Mouse (Mus musculus) MEL (cell line): Measurements from ENCODE around the gene Ccdc86. TPM values are rescaled to one million over a fixed set of nuclear protein-coding genes. Genes with fewer than 3 reads are reported as not detected.

Experiments
- DNase-seq: peaks from one replicate; pipeline ENCODE4 v3.0.0; 2011; ENCODE audit warnings: low read depth, low spot score
- H3K27ac ChIP-seq: 2 replicates; pipeline ENCODE4 v1.5.1; 2012; ENCODE audit warnings: low read depth, mild to moderate bottlenecking, control low read depth, low read length, moderate library complexity; ENCODE audit not compliant: control insufficient read depth
- H3K27me3 ChIP-seq, 2 experiments: fragments of 150-350 bp in 1 of 2; sonication (generic) in 1 of 2; 2 replicates each; pipeline ENCODE4 v1.6.1; 2012; ENCODE audit warnings: low read length in 2 of 2, mild to moderate bottlenecking in 2 of 2, improper control_type of control experiment in 1 of 2, moderate library complexity in 1 of 2; ENCODE audit not compliant: insufficient read depth in 2 of 2, control insufficient read depth in 1 of 2
- H3K36me3 ChIP-seq, 2 experiments: 2 replicates each; pipeline ENCODE4 v1.6.1; 2012 to 2014; ENCODE audit warnings: low read length in 2 of 2, improper control_type of control experiment in 1 of 2, inconsistent platforms in 1 of 2, mild to moderate bottlenecking in 1 of 2; ENCODE audit not compliant: insufficient read depth in 2 of 2, control insufficient read depth in 1 of 2
- H3K4me1 ChIP-seq, 2 experiments: fragments of 150-350 bp in 1 of 2; sonication (generic) in 1 of 2; 2 replicates each; pipeline ENCODE4 v1.6.1; 2012; ENCODE audit warnings: low read length in 2 of 2, improper control_type of control experiment in 1 of 2, mild to moderate bottlenecking in 1 of 2; ENCODE audit not compliant: insufficient read depth in 2 of 2, control insufficient read depth in 1 of 2
- H3K4me3 ChIP-seq, 2 experiments: fragments of 150-350 bp in 1 of 2; sonication (generic) in 1 of 2; 2 replicates each; pipeline ENCODE4 v1.5.1; 2012; ENCODE audit warnings: low read depth in 2 of 2, low read length in 2 of 2, mild to moderate bottlenecking in 2 of 2, moderate library complexity in 2 of 2, control low read depth in 1 of 2, improper control_type of control experiment in 1 of 2; ENCODE audit not compliant: control insufficient read depth in 1 of 2, insufficient read depth in 1 of 2
- H3K79me2 ChIP-seq: 2 replicates; pipeline ENCODE4 v1.6.1; 2012; ENCODE audit warnings: mild to moderate bottlenecking, low read length, moderate library complexity; ENCODE audit not compliant: control insufficient read depth, poor library complexity, insufficient read depth
- H3K9ac ChIP-seq: 2 replicates; pipeline ENCODE4 v1.6.1; 2012; ENCODE audit warnings: low read depth, mild to moderate bottlenecking, control low read depth, low read length, moderate library complexity; ENCODE audit not compliant: control insufficient read depth, poor library complexity, severe bottlenecking
- H3K9me3 ChIP-seq: fragments of 150-350 bp; sonication (generic); replicated peaks from 2 replicates; pipeline ENCODE4 v1.6.1; 2012; ENCODE audit warnings: mild to moderate bottlenecking, low read length, improper control_type of control experiment, moderate library complexity; ENCODE audit not compliant: insufficient read depth
- BHLHE40 ChIP-seq: IDR thresholded peaks from 2 replicates; pipeline ENCODE4 v1.6.1; 2012; ENCODE audit warnings: low read depth, mild to moderate bottlenecking, inconsistent platforms, low read length, improper control_type of control experiment, borderline replicate concordance
- E2F4 ChIP-seq: IDR thresholded peaks from 2 replicates; pipeline ENCODE4 v1.6.1; 2011; ENCODE audit warnings: low read depth, low read length, improper control_type of control experiment, borderline replicate concordance
- ELF1 ChIP-seq: IDR thresholded peaks from 2 replicates; pipeline ENCODE4 v1.6.1; 2014; ENCODE audit warnings: low read depth, mild to moderate bottlenecking, inconsistent platforms, low read length, improper control_type of control experiment, moderate library complexity
- EP300 ChIP-seq, 2 experiments: IDR thresholded peaks; 2 replicates each; pipeline ENCODE4 v1.6.1; 2011; ENCODE audit warnings: improper control_type of control experiment in 2 of 2, low read length in 2 of 2, low read depth in 1 of 2, mild to moderate bottlenecking in 1 of 2
- ETS1 ChIP-seq: IDR thresholded peaks from 2 replicates; pipeline ENCODE4 v1.6.1; 2012; ENCODE audit warnings: low read depth, mild to moderate bottlenecking, inconsistent platforms, low read length, improper control_type of control experiment, moderate library complexity
- GABPA ChIP-seq: IDR thresholded peaks from 2 replicates; pipeline ENCODE4 v1.6.1; 2012; ENCODE audit warnings: low read depth, mild to moderate bottlenecking, inconsistent platforms, low read length, improper control_type of control experiment, moderate library complexity
- HCFC1 ChIP-seq: IDR thresholded peaks from 2 replicates; pipeline ENCODE4 v1.6.1; 2012; ENCODE audit warnings: low read depth, mild to moderate bottlenecking, inconsistent platforms, low read length, improper control_type of control experiment, moderate library complexity
- KAT2A ChIP-seq: conservative IDR thresholded peaks from 2 replicates; pipeline ENCODE4 v1.6.1; 2012; ENCODE audit warnings: low read depth, low read length, improper control_type of control experiment, inconsistent platforms
- MAX ChIP-seq: IDR thresholded peaks from 2 replicates; pipeline ENCODE4 v1.6.1; 2011; ENCODE audit warnings: low read length, improper control_type of control experiment
- MEF2A ChIP-seq: IDR thresholded peaks from 2 replicates; pipeline ENCODE4 v1.6.1; 2014; ENCODE audit warnings: low read depth, mild to moderate bottlenecking, inconsistent platforms, low read length, improper control_type of control experiment; ENCODE audit not compliant: poor library complexity, insufficient replicate concordance, severe bottlenecking; ENCODE audit errors: extremely low read depth
- MXI1 ChIP-seq: IDR thresholded peaks from 2 replicates; pipeline ENCODE4 v1.6.1; 2011; ENCODE audit warnings: mild to moderate bottlenecking, low read depth, low read length, improper control_type of control experiment
- MYB ChIP-seq: IDR thresholded peaks from 2 replicates; pipeline ENCODE4 v1.6.1; 2011; ENCODE audit warnings: mild to moderate bottlenecking, low read depth, low read length, improper control_type of control experiment
- MYC ChIP-seq: IDR thresholded peaks from 2 replicates; pipeline ENCODE4 v1.6.1; 2011; ENCODE audit warnings: low read depth, mild to moderate bottlenecking, low read length, improper control_type of control experiment, moderate library complexity
- NELFE ChIP-seq: IDR thresholded peaks from 2 replicates; pipeline ENCODE4 v1.6.1; 2011; ENCODE audit warnings: low read depth, low read length, improper control_type of control experiment
- NRF1 ChIP-seq: IDR thresholded peaks from 2 replicates; pipeline ENCODE4 v1.6.1; 2014; ENCODE audit warnings: low read depth, mild to moderate bottlenecking, inconsistent platforms, low read length, improper control_type of control experiment, moderate library complexity; ENCODE audit not compliant: poor library complexity, insufficient read depth, severe bottlenecking
- POLR2A ChIP-seq, 2 experiments: IDR thresholded peaks; 2 replicates each; pipeline ENCODE4 v1.6.1; 2011 to 2012; ENCODE audit warnings: low read length in 2 of 2, mild to moderate bottlenecking in 2 of 2, control low read depth in 1 of 2, improper control_type of control experiment in 1 of 2, low read depth in 1 of 2, moderate library complexity in 1 of 2; ENCODE audit not compliant: control insufficient read depth in 1 of 2, insufficient read depth in 1 of 2, poor library complexity in 1 of 2
- POLR2AphosphoS2 ChIP-seq: IDR thresholded peaks from 2 replicates; pipeline ENCODE4 v1.6.1; 2011; ENCODE audit warnings: low read length, improper control_type of control experiment
- RCOR1 ChIP-seq: IDR thresholded peaks from 2 replicates; pipeline ENCODE4 v1.6.1; 2012; ENCODE audit warnings: low read depth, mild to moderate bottlenecking, inconsistent platforms, low read length, improper control_type of control experiment
- SIN3A ChIP-seq: IDR thresholded peaks from 2 replicates; pipeline ENCODE4 v1.6.1; 2012; ENCODE audit warnings: low read length, improper control_type of control experiment, inconsistent platforms
- TAL1 ChIP-seq: IDR thresholded peaks from 2 replicates; pipeline ENCODE4 v1.6.1; 2012; ENCODE audit warnings: mild to moderate bottlenecking, inconsistent platforms, low read length, moderate library complexity, mixed read lengths
- TBP ChIP-seq: IDR thresholded peaks from 2 replicates; pipeline ENCODE4 v1.8.0; 2011; ENCODE audit warnings: low read depth, low read length, improper control_type of control experiment
- TCF12 ChIP-seq: IDR thresholded peaks from 2 replicates; pipeline ENCODE4 v1.6.1; 2014; ENCODE audit warnings: low read depth, mild to moderate bottlenecking, inconsistent platforms, low read length, improper control_type of control experiment, moderate library complexity
- UBTF ChIP-seq: IDR thresholded peaks from 2 replicates; pipeline ENCODE4 v1.6.1; 2012; ENCODE audit warnings: low read depth, mild to moderate bottlenecking, inconsistent platforms, low read length, improper control_type of control experiment, moderate library complexity, borderline replicate concordance; ENCODE audit not compliant: insufficient read depth
- USF1 ChIP-seq: IDR thresholded peaks from 2 replicates; pipeline ENCODE4 v1.6.1; 2014; ENCODE audit warnings: low read depth, mild to moderate bottlenecking, inconsistent platforms, low read length, improper control_type of control experiment, moderate library complexity
- ZC3H11A ChIP-seq: IDR thresholded peaks from 2 replicates; pipeline ENCODE4 v1.6.1; 2012; ENCODE audit warnings: low read depth, mild to moderate bottlenecking, inconsistent platforms, low read length, improper control_type of control experiment
- ZKSCAN1 ChIP-seq: IDR thresholded peaks from 2 replicates; pipeline ENCODE4 v1.6.1; 2012; ENCODE audit warnings: low read depth, mild to moderate bottlenecking, inconsistent platforms, low read length, improper control_type of control experiment, moderate library complexity
- ZMIZ1 ChIP-seq: IDR thresholded peaks from 2 replicates; pipeline ENCODE4 v1.6.1; 2012; ENCODE audit warnings: low read depth, mild to moderate bottlenecking, inconsistent platforms, low read length, improper control_type of control experiment, moderate library complexity
- ZNF384 ChIP-seq: IDR thresholded peaks from 2 replicates; pipeline ENCODE4 v1.6.1; 2012; ENCODE audit warnings: low read depth, mild to moderate bottlenecking, inconsistent platforms, low read length, improper control_type of control experiment
- polyA plus RNA-seq, 2 experiments: library from polyadenylated mRNA; stranded (reverse) in 1 of 2; unstranded in 1 of 2; fragments of >175 nt in 1 of 2; fragments of >200 nt in 1 of 2; gene quantifications; 2 replicates each; pipeline versions ENCODE4 v1.2.1 to v1.2.4; 2012; ENCODE audit warnings: low replicate concordance in 2 of 2, low read depth in 1 of 2; ENCODE audit not compliant: insufficient read length in 2 of 2, insufficient read depth in 1 of 2, missing spikeins in 1 of 2
- total RNA-seq: library from RNA; depleted of rRNA; stranded (reverse); fragments of 300-350 nt; gene quantifications from 2 replicates; pipeline ENCODE4 v1.2.3, GENCODE M21; 2012; rRNA removed

The Ccdc86 gene
- total RNA-seq (20.2 and 29.5 TPM in 2 replicates), polyA plus RNA-seq (10 to 100 TPM in 1 of 2 experiments, not detected in 1; 50.9 TPM)

- H3K9me3 ChIP-seq, result no peaks in the 10 kb centered on the region
- peaks cover 3% of the 10 kb centered on the region in 2 experiments; a peak in 2 of 4 replicates for H3K27me3 ChIP-seq
- TF ChIP-seq ZMIZ1 (peak; percentile 52; the same call in 1 of the 2 replicates), RCOR1 (no peak), MYC (peak; percentile 99), BHLHE40 (peak; percentile 89; the same call in 1 of the 2 replicates), POLR2A (IDR thresholded peaks at IDR 0.05; ENCODE audit: control insufficient read depth in 1 of 2, insufficient read depth in 1 of 2, low read depth in 1 of 2, low read length in 2 of 2, poor library complexity in 1 of 2) (peak; percentile 59 to 91; a peak in 3 of 4 replicates), MYB (no peak), TCF12 (peak; percentile 41), SIN3A (peak; percentile 100), HCFC1 (peak; percentile 94), UBTF (no peak), EP300 (IDR thresholded peaks at IDR 0.05; ENCODE audit: low read depth in 1 of 2, low read length in 2 of 2) (no peak), ZNF384 (peak; percentile 35), MEF2A (no peak), GABPA (no peak), NELFE (peak; percentile 94), ELF1 (peak; percentile 92), ZKSCAN1 (no peak), TBP (peak; percentile 75), MAX (peak; percentile 98), USF1 (peak; percentile 76), NRF1 (peak; percentile 77), TAL1 (no peak), ZC3H11A (no peak), POLR2AphosphoS2 (peak; percentile 57; the same call in 1 of the 2 replicates), KAT2A (peak; percentile 76), MXI1 (peak; percentile 100), E2F4 (no peak), ETS1 (peak; percentile 27; the same call in 1 of the 2 replicates)
- peaks cover 34% of the 10 kb centered on the region for H3K79me2 ChIP-seq
- H3K27ac ChIP-seq, result peak within 1 kb of the TSS; percentile 85
- peaks cover 0 to 13% of the 10 kb centered on the region in 2 experiments; a peak in 2 of 4 replicates for H3K4me1 ChIP-seq
- peak; percentile 99 for DNase-seq
- peak within 1 kb of the TSS; percentile 84 to 95 for H3K4me3 ChIP-seq
- H3K9ac ChIP-seq, result peak within 1 kb of the TSS; percentile 83
- H3K36me3 ChIP-seq, result peaks cover 1 to 18% of the 10 kb centered on the region in 2 experiments; a peak in 2 of 4 replicates
Measured at GRCm38 (mm10) chr19:10949112-10949511, at the start of gene Ccdc86. Gene Ccdc86, minus strand, starts transcription at chr19:10949266.
